Mouse (Mus musculus) adrenal gland, postnatal 10 days (tissue): ENCODE results near the gene Susd3. TPM values are rescaled to one million over a fixed set of nuclear protein-coding genes. Genes with fewer than 3 reads are reported as not detected.

Source experiments
- DNase-seq: peaks from one replicate; pipeline ENCODE4 v3.0.0; 2021; ENCODE audit warnings: mixed read lengths
- total RNA-seq, 2 experiments: library from RNA; stranded (reverse); gene quantifications; 2 replicates each; pipeline ENCODE4 v1.2.3; 2021

Gene Susd3
- total RNA-seq, 2 experiments from 2014 or later: 1.8 to 1.9 TPM

DNA sequence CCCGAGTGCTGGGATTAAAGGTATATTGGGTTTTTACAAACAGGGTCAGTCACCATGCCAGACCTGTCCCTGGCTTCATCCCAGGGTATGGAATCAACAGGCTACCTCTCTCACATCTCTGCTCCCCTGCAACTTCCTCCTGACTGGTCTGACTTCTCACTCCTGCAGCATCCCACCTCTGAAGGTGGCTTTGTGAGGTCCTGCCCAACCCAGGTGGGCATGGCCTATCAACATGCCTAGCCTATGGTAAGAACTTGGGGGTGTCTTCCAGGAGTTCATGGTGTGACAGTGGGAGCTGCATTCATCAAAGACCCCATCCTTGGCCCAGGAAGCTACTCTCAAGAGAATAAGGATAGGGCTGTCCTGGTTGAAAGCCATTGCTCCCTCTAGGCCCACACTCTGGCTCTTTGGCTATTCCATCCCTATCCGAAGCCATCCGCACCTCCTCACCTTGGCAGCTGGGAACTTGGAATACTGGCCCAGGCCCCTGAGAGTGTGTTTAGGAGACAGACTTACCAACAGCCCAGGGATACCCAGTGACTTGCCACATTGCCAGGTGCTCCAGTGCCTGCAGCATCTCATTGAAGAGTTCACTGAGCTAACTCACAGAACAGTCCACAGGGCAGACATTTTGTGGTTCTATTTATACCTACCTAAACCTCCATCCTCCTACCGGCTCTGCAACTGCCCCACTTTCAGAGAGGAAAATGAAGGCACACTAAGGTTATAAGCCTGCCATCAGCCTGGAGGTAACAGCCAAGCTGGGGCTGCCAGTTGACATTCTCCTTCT, 35.6 kb downstream of the Susd3 start:
- DNase-seq: no peak

DNA sequence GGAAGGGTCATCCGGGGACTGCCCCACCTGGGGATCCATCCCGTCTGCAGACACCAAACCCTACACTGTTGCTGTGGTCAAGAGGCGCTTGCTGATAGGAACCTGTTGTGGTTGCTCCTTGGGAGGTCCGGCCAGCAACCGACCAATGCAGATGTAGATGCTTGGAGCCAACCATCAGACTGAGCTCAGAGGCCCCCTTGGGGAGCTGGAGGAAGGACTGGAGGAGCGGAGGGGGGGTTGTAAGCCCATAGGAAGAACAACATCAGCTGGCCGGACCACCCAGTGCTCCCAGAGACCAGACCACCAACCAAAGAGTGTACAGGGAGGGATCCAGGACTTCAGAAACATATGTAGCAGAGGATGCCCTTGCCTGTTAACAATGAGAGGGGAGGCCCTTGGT, 39.2 kb downstream of the Susd3 start:
- no peak for DNase-seq

DNA sequence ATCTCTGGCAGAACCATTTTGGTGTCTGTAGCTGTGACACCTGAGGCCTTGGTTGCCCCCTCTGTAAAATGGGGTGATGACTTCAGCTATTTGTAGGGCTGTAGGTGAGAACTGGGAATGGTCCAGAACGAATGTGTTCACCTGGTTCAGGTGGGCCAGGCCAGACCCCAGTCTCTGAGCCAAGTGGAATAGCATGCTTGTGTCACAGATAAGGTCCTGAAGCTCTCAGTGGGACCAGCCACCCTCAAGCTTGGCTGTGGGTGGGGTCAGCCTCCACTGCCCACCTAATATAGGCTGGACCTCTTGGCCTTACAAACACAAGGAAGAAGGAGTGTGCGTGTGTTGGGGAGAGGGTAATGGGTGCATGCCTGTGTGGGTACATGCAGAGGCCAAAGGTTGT, 42.2 kb downstream of the Susd3 start:
- no peak for DNase-seq

DNA sequence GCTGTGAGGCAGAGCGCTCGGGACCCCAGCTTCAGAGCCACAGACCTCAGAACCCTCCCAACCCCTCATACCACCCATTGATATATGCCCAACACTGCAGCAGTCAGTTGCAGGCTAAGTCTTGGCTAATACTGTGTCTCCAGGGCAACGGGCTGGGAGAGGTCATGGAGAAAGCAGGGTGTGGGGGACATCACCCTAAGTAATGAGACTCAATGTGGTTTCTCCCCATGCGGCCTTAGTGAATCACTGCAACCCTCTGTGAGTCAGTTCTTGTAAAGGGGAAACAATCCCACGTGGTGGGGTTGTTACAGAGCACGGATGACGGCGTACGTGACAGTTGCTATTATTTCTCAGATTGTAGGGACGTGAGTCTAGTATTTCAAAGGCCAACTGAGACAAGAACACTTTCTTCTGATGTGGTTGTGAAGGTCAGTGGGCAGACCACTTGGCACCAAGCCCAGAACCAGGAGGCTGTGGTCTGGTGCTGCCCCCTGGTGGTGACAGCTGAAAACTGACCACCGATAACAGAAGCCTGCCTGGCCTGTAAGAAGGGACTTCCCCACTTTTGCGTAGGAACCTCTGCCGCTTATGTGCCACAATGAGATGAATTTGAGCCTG, 43.0 kb downstream of the Susd3 start:
- DNase-seq: peak; percentile 93

DNA sequence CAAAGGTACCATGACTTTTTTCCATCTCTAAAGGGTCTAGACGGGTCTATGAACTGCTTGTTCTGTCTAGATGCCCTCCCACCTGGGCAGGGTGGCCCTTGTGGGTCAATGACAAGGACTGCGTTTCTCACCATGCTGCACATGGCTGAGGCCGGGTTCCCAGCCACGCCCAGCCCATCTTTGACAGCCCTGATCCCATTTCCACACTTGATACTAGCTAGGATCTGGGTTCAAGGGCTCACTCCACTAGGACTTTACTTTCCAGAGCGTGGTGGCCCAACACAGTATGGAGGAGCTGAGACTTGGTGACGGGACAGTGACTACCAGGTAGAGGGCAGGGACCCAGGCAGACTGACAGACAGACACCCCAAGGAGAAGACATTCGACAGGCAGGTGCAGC, 46.0 kb downstream of the Susd3 start:
- DNase-seq: no peak

DNA sequence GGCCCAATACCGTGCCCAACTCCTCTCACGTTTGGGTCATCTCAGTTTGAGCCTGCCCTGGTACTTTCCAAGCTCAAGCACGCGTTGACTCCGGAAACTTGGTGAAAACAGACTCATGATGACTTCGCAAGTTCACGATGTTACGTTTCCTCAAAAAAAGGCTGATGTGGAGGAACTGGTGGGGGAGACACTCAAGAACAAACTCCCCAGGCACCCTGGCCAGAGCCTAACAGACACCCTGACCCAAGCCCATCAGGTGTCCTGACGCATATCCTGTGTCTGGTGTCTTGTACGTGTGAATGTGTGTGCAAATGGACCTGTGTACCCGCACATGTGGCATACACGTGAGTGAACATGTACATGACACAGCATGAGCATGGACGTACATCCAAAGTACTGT, 47.8 kb downstream of the Susd3 start:
- no peak for DNase-seq

DNA sequence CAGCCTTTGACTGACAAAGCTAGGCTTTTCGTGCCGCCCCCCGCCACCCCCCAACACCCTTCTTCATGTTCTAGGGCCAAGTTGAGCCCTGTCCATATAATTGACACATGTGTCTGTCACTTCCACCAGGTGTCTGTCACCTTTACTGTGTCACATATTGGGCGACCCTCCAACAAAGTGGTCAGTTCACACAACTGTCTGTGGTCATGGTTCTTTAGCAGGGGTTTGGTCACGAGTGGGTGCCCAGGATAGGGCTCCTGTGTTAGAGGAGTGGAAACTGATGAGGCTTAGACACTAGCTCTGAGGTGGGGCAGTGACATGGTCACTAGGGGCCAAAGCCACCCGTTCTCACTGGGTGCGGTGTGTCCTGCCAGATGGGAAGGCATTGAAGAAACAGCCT, 48.6 kb downstream of the Susd3 start:
- no peak for DNase-seq

DNA sequence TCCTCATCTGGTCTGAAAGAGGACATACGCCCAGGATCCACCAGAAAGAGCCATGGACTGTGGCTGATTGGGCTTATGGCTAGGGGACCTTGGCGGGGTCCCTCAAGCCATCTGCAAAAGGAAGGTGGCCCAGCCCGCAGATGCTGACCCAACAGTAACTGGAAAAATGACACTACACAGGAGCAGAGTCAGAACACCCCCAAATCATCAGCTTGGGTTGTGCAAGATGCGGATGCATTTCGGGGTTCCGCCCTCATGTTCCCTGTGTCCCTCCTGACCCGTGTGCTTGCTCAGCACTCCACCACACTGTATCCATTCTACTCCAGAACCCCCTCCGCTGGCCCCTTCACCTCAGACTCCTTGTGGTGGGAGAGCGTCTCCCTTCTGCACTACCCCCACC, 49.8 kb downstream of the Susd3 start:
- DNase-seq: no peak

DNA sequence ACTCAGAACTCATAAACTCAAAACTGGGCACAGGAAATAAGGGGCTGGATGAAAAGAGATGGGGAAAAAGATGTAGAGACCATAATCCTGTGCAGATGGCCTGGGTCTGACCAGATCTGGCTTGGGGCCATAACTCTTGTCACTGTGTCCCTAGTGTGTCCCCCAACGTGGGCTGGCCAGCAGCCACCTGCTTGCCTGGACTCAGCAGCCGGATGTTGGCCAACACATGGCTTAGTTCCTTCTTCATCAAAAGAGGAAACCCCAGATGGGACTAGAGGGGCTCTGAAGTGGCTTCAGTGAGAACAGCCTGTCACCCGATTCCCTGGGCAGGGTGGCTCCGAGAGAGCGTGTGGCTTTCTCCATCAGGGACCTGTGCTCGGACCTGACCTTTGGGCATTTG, 51.7 kb downstream of the Susd3 start:
- peak; percentile 32 for DNase-seq

DNA sequence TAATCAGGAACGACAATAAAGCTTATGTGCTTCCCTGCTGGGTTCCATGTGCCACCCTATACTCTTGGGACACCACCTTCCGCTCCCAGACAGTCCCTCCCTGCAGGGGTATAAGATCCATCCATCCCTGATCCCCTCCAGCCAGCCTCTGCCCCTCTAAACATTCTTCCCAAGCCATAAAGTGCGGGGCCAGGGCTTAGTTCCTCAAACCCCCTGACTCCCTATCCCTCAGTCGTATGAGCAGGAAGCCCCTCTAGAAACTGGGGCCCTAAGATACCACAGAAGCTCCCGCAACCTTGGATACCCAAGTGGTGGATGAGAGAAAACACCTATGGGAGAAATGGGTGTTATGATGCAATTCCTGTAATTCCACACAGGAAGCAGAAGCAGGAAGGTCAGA, 52.3 kb downstream of the Susd3 start:
- DNase-seq: no peak

DNA sequence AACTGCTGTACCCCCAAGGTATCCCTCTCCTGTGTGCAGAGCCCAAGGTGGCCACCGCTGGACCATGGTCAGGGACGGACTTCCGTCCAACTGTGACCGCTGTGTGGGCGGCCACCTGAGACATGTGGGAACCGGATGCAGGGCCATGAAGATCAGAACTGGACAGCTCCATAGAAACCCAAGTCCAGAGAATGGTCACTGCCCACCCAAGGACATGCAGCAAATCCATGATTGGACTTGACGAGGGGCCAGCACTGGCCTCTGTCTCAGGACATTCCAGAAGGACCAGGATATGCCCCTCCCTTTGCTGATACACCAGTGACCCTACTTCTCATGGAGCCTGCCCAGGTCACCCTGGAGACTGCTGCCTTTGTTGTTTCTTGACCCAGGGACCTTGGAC, 52.9 kb downstream of the Susd3 start:
- DNase-seq: no peak

DNA sequence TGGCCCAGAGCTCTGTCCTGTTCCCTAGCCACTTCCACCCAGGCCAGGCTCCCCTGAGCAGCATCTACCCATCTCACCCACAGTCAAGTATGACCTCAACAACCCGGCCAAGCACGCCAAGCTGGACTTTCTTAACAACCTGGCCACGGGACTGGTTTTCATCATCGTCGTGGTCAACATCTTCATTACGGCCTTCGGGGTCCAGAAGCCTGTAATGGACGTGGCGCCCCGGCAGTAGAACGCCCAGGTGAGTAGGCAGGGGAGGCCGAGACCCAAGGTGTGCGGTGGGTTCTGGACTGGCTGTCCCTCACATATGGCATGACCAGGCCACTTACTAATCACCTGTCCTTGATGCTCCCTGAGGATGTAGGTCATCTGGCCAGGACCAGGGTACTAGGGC, 53.7 kb downstream of the Susd3 start:
- no peak for DNase-seq

DNA sequence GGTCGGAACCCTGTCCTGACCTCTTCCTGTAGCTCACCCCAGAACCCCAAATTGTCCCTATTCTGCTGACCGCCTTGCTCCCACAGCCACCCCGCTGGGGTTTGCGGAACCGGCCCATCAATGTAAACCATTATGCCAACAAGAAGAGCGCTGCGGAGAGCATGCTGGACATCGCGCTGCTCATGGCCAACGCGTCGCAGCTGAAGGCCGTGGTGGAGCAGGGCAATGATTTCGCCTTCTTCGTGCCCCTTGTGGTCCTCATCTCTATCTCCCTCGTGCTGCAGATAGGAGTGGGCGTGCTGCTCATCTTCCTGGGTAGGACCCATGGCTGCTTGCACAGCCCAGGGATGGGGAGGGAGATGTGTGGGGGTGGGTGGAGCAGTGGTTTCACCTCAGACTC, 54.9 kb downstream of the Susd3 start:
- no peak for DNase-seq

DNA sequence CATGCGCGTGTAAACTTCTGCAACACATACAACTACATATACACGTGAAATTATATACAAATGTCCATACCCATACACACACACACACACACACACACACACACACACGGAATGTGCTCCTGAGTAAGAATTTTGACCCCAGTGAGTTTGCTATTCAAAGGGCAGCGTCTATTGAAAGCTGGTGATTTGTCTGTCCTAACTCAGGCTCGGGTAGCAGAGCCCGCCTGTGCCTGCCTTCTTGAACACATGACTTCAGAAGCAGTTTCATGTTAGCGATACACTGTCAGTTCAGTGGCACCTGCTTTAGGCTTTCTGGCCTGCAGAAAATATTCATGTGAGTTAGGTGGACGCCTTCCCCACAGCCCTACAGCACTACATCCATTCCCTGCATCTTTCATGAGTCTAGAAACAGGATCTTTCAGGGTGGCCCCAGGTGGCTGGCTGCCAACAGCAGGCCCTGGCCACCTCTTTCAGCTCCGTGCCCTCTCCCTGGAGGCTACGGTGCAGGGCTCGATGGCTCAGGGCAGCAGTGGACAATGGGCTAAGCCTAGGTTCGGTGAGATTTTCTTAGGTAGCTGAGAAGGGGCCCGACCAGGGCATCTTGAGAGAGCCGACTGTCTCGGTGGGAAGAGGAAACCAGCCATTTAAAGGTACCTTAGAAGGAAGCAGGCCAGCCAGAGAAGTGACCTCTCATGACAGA, 56.2 kb downstream of the Susd3 start:
- no peak for DNase-seq

DNA sequence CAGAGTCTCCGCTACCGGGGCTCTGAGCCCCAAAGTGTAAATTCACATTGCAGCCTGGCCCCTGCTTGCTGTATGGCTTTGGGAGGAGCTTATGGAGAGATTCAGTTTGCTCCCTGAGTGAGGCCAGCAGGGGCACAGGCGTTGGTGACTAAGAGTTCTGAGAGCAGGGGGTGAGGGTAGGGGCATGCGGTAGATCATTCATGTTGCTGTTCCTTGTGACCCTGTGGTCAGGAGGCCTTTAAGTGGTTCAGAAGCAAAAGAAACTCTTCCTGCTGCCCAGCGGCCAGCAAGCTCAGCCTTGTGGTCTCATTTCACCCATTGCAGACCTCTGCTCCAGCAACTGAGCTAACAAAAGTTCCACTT, 56.9 kb downstream of the Susd3 start:
- no peak for DNase-seq

DNA sequence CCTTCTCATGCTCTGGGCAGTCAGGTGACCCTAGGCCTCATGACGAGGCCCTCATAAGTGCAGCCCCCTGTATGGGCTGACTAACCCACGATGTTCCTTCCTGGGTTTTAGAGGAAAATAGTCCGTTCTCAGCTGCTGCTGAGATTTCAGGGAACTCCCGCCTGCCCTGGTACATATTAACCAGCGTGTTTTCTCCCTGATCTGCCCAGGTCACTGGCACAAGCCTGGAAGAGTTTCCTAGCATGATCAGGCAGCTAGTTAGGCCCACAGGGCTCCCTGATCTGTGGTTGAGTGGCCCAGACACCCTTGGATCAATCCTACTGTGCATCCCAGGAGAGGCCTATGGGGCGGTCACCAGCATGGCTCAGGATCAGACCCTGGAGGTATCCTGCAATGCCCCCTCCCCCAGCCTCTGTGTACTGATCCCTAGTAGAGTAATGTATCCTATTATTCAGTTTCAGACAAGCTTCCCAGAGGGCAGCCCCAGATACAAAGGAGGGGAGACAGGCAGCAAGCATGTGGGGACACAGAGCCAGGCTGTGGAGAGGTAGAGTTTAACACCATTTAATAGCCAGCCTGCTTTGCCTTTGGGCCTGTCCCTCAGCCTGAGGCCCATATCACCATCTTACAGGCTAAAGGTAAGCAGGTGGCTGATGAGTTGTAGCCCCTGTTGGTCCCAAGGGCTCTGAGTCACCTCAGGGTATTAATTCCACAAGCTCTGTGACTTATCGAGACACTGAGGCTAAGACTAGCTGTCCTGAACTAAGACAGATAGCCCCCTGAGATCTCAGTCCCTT, 57.4 kb downstream of the Susd3 start:
- no peak for DNase-seq

DNA sequence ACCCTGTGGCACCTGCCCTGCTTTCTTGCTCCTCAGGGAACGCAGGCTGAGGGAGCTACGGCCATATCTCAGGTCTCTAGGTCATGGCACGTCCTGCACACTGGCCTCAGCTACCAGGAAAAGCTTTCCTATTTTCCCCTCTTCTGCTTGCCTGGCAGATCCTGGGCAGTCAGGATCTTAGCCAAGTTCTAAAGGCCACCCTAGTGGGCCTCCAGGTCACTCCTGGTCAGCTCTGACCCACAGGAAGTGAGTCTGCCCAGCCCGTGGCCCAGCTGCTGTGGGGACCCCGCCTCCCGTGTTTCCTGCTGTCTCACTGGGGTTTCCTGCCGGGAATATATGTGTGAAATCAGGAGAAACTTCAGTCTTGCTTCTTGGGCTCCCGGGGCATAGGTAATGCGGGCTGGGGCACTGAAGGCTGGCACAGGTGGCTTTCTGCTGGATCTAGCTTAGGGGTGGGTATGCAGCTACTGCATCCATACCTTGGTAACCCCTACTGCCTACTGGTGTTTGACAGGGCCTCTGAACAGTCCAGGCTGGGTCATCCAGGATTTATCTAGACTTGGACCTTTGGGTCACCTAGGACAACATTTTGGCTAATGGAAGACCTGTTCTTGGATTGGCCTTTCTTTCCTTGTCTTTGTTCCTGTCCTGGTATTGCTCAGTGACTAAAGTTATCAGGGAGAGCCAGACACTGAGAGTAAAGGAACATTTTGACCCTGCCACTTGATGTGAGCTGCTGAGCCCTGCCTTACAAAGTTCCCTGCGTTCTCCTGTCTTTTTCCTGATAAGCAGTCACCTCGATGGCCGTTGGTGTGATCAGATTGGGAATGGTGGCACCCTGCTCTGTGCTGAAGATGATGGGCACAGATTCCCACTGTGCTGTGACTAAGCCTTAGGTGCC, 58.3 kb downstream of the Susd3 start:
- peak; percentile 65 for DNase-seq

DNA sequence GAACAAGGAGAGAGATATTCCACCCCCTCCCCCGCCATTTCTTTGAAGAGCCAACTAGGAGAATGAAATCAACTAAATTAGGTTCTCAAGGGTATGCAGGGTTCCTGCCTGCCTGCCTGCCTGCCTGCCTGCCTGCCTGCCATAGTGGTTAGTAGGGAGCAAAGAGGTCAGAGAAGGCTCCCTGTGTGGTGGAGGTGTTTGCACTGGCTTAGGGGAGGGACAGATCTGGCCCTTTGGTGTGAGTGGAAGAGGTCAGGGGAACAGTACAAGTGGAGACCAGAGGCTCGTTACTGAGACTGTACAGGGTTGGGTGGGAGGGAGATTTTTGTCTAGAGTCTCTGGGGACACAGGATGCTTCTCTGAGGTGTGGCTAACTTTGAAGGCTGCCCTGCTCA, 59.5 kb downstream of the Susd3 start:
- DNase-seq: peak; percentile 27

DNA sequence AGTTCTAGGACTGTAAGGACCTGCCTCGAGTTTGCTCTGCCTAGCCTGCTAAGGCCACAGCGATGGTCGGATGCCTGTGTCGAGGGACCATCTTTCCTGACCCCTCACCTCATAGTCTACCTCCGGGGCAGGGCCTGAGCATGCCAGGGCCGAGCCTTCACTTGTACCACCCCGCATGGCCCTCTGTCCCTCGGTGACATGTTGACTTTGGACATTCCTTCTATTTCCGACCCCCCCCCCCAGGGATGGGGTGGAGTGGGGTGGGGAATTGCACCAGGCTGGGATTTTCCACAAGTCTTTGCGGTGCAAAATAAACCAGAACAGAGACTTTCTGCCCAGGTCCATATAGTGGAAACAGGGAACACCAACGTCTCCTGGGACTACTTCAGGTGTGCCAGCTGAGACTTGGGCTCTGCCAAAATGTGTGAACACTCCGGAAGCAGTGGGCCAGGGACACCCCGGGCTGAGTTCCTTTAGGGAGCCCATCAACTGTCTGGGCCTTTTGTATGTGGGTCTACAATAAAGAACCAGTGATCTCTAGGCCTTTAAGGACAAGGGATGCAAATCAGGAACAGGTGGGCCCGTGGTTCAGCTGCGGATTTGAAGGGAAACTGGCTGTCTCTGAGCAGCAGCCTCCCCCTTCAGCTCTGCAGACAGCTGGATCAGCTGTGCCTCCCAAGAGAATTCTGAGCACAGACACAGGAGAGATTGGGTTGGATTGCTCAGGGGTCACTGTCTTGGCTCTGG, 60.1 kb downstream of the Susd3 start:
- peak; percentile 16 for DNase-seq

DNA sequence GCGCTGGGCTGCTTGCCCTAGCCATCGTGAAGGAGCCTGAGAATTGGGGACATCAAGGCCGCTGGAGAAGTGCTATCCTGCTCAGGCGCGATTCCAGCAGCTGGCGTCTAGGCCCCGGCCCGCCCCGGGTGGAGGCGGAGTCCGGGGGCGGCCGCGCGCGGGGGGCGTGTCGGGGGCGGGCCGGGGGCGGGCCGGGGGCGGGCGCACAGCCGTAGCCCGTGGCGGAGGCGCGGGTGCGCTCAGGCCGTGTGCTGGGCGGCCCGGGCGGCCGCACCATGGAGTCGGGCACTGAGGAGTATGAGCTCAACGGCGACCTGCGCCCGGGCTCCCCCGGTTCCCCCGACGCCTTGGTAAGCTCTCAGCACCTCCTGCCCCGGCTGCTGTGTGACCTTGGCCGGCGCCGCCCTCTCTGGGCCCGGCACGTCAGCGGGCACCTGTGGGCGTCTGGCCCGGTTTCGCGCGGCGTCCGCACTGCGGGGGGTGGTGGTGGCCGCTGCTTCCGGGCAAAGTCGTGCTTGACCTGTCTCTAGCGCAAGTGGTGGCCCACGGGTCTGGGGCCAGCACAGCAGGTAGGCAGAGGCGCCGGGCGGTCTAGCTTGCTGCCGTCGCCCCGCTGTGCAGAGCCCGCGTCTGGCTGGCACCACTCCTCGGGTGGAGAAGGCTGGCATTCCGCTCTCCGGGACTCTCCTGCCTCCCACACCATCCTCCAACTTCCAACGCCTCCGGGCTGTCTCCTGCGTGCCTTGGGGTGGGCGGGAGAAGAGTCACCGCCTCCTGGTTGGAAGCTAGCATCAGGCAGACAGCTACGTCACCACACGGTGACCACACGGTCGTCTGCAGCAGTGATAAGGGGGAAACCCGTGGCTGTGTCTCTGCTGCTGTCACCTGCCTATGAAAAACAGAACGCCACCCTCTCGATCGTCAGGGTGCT, 61.0 kb downstream of the Susd3 start, which contains the start of gene Ninj1:
Gene Ninj1 (plus strand): TSS at position 198 of the 931 bp plus-strand sequence.
- DNase-seq: peak; percentile 91
